Mouse (Mus musculus): ENCODE data around the gene Ucp2.

- no peak for TF ChIP-seq CTCF (IDR thresholded peaks at IDR 0.05)
- no peak for TF ChIP-seq EP300 (IDR thresholded peaks at IDR 0.05)
Measured at GRCm38 (mm10) chr7:100501844-100502373, 8.8 kb downstream of the Ucp2 start.

Data from lung, postnatal 0 days (tissue).